Mouse (Mus musculus) lung, embryonic 15.5 days (tissue): Measurements from ENCODE around the gene Cdhr3. TPM values are rescaled to one million over a fixed set of nuclear protein-coding genes. Genes with fewer than 3 reads are reported as not detected.

Experiments
- ATAC-seq: fragments of 200-750 bp; cut with Nextera tagmentation; 2 replicates; pipeline ENCODE4 v1.8.0; 2017; ENCODE audit warnings: moderate number of reproducible peaks, borderline replicate concordance; ENCODE audit not compliant: low FRiP score, low TSS enrichment; ENCODE audit errors: extremely low read depth
- H3K27ac ChIP-seq: fragments of 300-500 bp; sonication (generic); 2 replicates; pipeline ENCODE4 v1.5.1; 2015; ENCODE audit warnings: moderate library complexity, mild to moderate bottlenecking, inconsistent platforms
- H3K27me3 ChIP-seq: fragments of 300-500 bp; sonication (generic); 2 replicates; pipeline ENCODE4 v1.6.1; 2015; ENCODE audit warnings: inconsistent platforms
- H3K36me3 ChIP-seq: fragments of 300-500 bp; sonication (generic); 2 replicates; pipeline ENCODE4 v1.6.1; 2015; ENCODE audit warnings: inconsistent platforms
- H3K4me1 ChIP-seq: fragments of 300-500 bp; sonication (generic); 2 replicates; pipeline ENCODE4 v1.6.1; 2015; ENCODE audit warnings: inconsistent platforms
- H3K4me2 ChIP-seq: fragments of 300-500 bp; sonication (generic); 2 replicates; pipeline ENCODE4 v1.6.1; 2015; ENCODE audit warnings: inconsistent platforms, mild to moderate bottlenecking, moderate library complexity
- H3K4me3 ChIP-seq: fragments of 300-500 bp; sonication (generic); 2 replicates; pipeline ENCODE4 v1.5.1; 2015; ENCODE audit warnings: mild to moderate bottlenecking, inconsistent platforms
- H3K9ac ChIP-seq: fragments of 300-500 bp; sonication (generic); 2 replicates; pipeline ENCODE4 v1.6.1; 2015; ENCODE audit warnings: inconsistent platforms
- H3K9me3 ChIP-seq: fragments of 300-500 bp; sonication (generic); 2 replicates; pipeline ENCODE4 v1.6.1; 2016; ENCODE audit warnings: inconsistent platforms
- WGBS: fragments of 180-500 bp; shearing (Covaris S2); methylation state at CpG from one replicate; pipeline ENCODE4 v1.1.7; 2015; 5-methylcytosine and 5-hydroxymethylcytosine counted together
- polyA plus RNA-seq: library from polyadenylated mRNA; unstranded; fragments of >200 nt; fragmentation: Nextera tagmentation; extraction: Ambion mirVana; gene quantifications from 2 replicates; pipeline ENCODE4 v1.2.1, GENCODE M21; 2015

The Cdhr3 gene
- polyA plus RNA-seq, 1 experiment from 2014 or later: 0.44 TPM

DNA sequence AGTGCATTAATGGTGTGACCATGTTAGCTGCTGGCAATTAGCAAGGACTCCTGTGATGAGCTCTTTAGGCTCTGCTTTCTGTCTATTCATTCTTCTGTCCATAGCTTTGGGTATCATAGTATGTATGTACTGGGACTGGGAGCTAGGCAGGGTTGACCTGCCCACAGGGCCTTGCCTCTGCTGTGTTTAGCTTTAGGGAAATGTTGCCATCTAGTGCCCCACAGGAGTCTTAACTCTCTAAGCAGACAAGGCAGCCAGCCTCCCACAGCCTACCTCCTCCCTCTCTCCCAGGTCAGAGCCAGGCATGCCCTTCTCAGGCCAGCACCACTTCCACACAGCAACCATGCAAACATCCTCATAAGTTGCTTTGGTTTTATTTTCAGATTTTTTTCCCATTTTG lies 16.9 kb upstream of the Cdhr3 start:
- Histone ChIP-seq H3K4me1 (peaks cover 22% of the 10 kb centered on the region), H3K27me3 (no peaks in the 10 kb centered on the region), H3K36me3 (no peaks in the 10 kb centered on the region), H3K27ac (no peak overlapping the region), H3K4me2 (no peak overlapping the region), H3K9me3 (no peaks in the 10 kb centered on the region), H3K9ac (no peak overlapping the region), H3K4me3 (no peak overlapping the region)
- peak; percentile 59; the same call in 1 of the 2 replicates for ATAC-seq

DNA sequence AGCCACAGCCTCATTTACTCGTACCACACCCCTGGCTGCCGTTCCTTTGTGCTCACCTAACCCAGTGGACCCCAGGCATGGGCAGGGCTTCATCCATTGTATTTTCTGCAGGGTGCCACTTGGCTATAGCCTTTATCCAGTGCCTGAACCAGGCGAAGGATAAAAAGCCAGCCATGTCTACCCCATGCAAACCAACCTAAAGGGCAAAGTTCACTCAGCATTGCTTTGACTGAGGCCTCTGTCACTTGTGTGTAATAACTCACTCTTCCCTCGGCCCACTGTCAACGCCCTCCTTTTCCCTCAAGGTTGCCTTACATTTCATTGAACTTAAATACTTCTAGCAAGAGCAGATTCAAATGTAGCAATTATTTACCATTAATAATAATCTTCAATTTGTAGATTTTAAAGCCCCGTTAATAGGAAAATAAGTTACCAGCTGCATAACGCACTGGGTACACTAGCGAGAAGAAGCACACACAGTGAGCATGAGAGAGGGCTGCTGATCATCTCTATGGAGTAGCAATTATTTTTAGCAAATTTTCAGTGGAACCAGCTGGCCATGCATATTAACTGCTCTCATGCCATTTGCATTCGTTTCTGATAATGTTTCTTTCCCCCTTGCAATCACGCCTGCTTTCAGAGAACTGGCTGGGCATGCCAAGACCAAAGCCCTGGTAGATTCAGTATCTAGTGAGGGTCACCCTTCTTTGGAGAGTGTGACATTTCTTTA lies 13.9 kb upstream of the Cdhr3 start:
- peaks cover 34% of the 10 kb centered on the region for H3K4me1 ChIP-seq
- H3K4me2 ChIP-seq: no peak overlapping the region
- H3K9ac ChIP-seq: no peak overlapping the region
- no peaks in the 10 kb centered on the region for H3K36me3 ChIP-seq
- no peak for ATAC-seq
- no peaks in the 10 kb centered on the region for H3K9me3 ChIP-seq
- 75% methylated on average over 10 of the region's 10 CpGs for WGBS
- H3K4me3 ChIP-seq: no peak overlapping the region
- no peaks in the 10 kb centered on the region for H3K27me3 ChIP-seq
- H3K27ac ChIP-seq: no peak overlapping the region

DNA sequence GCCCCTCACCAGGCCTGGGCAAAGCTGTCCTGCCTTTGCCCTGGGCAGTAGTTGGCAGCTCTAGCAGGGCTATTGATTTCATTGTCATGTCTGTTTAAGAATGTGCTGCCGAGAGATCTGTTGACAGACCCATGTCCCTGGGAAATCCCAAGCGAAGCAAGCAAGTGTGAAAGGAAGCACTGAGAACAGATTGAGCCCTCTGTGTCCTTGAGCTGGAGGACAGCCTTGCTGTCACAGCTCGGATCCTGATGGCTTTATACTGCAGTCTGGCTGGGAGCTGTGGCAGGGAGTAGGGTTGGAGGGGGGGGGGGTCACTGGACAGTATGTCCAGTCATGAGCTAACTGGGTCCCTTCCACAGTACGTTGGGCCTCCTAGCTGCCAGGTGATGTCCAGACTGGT lies 13.0 kb upstream of the Cdhr3 start:
- Histone ChIP-seq H3K9ac (no peak overlapping the region), H3K4me3 (no peak overlapping the region), H3K4me1 (peaks cover 27% of the 10 kb centered on the region), H3K27ac (no peak overlapping the region), H3K4me2 (no peak overlapping the region), H3K27me3 (no peaks in the 10 kb centered on the region), H3K9me3 (no peaks in the 10 kb centered on the region), H3K36me3 (no peaks in the 10 kb centered on the region)
- 54% methylated on average over 4 of the region's 4 CpGs for WGBS
- no peak for ATAC-seq

DNA sequence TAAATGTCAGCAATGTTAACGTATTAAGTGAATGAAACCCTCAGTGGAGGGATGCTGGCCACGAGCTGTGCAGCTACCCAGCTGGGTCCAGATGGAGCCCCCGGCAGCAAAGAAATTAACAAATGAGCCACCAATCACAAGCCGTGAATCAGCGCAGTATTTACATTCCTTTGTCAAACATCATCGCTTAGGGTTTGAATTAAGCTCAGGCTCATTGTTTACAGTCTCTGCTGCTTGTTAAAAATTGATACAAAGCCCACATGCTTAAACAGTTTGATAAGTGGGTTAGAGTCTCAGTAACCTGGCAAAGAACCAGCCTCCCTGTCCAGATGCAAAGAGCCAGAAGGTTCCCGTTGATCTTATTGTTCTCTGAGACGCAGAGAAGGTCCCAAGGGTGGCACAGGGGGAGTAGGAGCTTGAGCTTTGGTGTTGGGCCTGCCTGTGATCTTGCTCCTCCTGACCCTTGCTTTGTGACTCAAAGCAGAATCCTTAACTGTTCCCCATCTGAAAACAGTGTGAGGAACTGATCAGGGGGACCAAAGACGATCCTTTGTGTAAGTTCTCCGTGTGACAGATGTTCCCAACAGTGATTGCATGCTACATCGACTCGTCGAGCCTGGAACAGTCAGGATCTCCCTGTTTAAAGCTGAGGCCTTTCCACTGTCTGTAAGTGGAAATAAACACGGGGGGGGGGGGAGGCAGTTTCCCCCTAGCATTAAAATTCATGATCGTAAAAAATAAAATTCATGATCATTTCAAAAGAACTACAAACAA lies 9.9 kb upstream of the Cdhr3 start:
- WGBS: 22% methylated on average over 15 of the region's 15 CpGs
- Histone ChIP-seq H3K9me3 (no peaks in the 10 kb centered on the region), H3K4me3 (no peak overlapping the region), H3K9ac (no peak overlapping the region), H3K27me3 (no peaks in the 10 kb centered on the region), H3K4me2 (0 out of 2 replicates have a peak overlapping the region, but pooled peaks have one; percentile 5), H3K36me3 (no peaks in the 10 kb centered on the region), H3K4me1 (peaks cover 19% of the 10 kb centered on the region), H3K27ac (peak overlapping the region; percentile 39)
- ATAC-seq: peak; percentile 91

DNA sequence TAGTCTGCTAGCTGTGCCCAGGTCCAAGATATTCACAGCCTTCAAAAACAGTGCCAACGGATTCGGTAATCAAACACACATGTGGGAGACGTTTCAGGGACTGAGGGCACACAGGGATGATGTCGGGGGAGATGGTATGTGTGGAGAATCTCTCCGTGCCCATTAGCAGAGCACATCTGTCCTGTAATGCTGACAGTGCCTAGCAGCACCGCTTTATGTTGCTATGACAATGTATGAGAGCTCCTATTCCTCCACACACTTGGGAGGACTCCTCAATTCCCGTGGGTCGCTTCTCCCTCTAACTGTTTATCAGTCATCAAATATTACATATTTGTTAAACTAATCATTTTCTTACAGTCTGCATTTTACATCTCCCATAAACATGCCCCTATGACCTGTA lies 9.0 kb upstream of the Cdhr3 start:
- Histone ChIP-seq H3K36me3 (no peaks in the 10 kb centered on the region), H3K4me3 (no peak overlapping the region), H3K27ac (no peak overlapping the region), H3K4me2 (no peak overlapping the region), H3K9ac (no peak overlapping the region), H3K4me1 (peaks cover 19% of the 10 kb centered on the region), H3K9me3 (no peaks in the 10 kb centered on the region), H3K27me3 (no peaks in the 10 kb centered on the region)
- WGBS: 51% methylated on average over 8 of the region's 8 CpGs
- ATAC-seq: no peak

DNA sequence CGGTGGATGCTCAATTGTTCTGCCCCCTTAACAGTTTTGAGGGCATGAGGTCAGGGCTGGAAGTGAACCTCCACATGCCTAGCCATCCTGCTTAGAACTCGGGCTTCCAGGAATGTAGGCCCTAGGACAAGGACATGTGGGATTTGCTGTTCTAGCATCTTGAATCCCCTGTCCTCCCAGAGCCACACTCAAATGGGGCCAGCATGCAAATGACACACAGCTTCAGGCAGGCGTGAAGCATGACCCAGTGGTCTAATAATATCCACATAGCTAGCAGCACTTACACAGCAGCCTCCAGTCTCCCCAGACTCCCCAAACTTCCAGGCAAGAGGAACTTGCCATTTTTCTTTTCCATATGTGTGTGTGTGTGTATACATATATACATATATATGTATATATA lies 3.3 kb upstream of the Cdhr3 start:
- Histone ChIP-seq H3K27ac (no peak overlapping the region), H3K9ac (no peak overlapping the region), H3K4me1 (no peaks in the 10 kb centered on the region), H3K9me3 (no peaks in the 10 kb centered on the region), H3K27me3 (no peaks in the 10 kb centered on the region), H3K36me3 (no peaks in the 10 kb centered on the region), H3K4me2 (no peak overlapping the region), H3K4me3 (no peak overlapping the region)
- 52% methylated on average over 3 of the region's 3 CpGs for WGBS
- no peak for ATAC-seq

DNA sequence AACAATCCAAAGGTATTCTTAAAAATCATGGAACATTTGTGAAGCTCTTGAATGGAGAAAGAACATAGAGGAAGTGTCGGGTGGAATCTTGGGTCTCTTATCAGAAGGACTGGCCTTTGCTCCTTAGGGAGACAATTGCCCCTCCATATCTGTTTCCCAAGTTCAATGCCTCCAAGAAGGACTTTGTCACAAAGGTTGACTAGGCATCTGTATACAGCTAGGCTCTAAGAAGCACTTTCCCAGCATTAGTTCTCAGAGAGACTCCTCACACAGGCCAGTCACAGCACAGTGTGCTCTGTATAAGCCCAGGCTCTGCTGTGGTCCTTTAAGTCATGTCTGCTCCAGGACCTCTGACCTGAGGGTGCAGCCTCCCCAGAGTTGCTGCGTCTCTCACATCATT lies 479 bp downstream of the Cdhr3 start:
- Histone ChIP-seq H3K9ac (no peak overlapping the region), H3K36me3 (no peaks in the 10 kb centered on the region), H3K4me2 (no peak overlapping the region), H3K27ac (no peak overlapping the region), H3K4me3 (no peak overlapping the region), H3K9me3 (no peaks in the 10 kb centered on the region), H3K4me1 (0 out of 2 replicates have a peak, but pooled peaks cover 4% of the 10 kb centered on the region), H3K27me3 (no peaks in the 10 kb centered on the region)
- WGBS: 57% methylated on average over 2 of the region's 2 CpGs
- ATAC-seq: no peak

DNA sequence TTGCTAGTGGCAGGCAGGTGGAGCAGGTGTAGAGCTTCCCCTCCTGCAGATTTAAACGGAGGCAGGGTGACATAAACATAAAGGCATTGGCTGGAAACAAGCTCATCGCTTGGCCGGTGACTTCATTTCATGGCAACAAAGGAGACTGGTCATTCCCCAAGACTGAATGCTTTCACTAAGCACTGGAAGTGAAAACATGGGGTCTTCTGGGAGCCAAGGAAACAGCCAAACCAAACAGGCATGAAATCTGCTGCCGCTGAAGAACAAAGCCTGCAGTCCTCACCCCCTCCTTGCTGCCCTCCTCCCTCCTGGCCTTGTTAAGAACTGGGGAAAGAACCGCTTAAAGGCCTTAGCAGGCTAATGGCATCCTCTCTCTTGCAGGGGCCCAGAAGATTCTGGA lies 6.5 kb downstream of the Cdhr3 start:
- WGBS: 64% methylated on average over 5 of the region's 5 CpGs
- H3K27ac ChIP-seq: no peak overlapping the region
- no peak overlapping the region for H3K4me3 ChIP-seq
- no peak overlapping the region for H3K4me2 ChIP-seq
- no peak overlapping the region for H3K9ac ChIP-seq
- no peaks in the 10 kb centered on the region for H3K36me3 ChIP-seq
- no peak for ATAC-seq
- no peaks in the 10 kb centered on the region for H3K9me3 ChIP-seq
- H3K4me1 ChIP-seq: peaks cover 14% of the 10 kb centered on the region
- H3K27me3 ChIP-seq: no peaks in the 10 kb centered on the region

DNA sequence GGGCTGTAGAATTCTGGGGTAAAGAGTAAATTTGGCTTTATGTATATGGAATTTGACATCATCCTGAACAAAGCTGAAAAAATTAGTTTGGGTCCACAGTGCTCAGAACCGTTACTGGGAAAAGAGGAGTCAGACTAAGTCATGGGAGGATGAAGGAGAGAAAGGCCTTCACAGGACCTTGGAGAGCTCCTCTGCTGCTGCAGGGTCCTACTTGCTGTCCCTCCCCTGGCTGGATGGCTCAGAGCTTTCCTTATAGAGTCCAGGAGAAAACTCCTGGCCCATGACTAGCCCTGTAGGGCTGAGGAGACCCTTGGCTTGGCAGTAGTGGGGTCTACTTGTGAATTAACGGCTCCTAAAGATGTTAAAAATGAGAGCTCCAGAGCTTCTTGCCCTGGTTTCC lies 8.0 kb downstream of the Cdhr3 start:
- Histone ChIP-seq H3K4me1 (peaks cover 14% of the 10 kb centered on the region), H3K4me3 (no peak overlapping the region), H3K36me3 (no peaks in the 10 kb centered on the region), H3K27ac (no peak overlapping the region), H3K27me3 (no peaks in the 10 kb centered on the region), H3K4me2 (no peak overlapping the region), H3K9ac (no peak overlapping the region), H3K9me3 (no peaks in the 10 kb centered on the region)
- 26% methylated on average over 2 of the region's 2 CpGs for WGBS
- ATAC-seq: no peak

DNA sequence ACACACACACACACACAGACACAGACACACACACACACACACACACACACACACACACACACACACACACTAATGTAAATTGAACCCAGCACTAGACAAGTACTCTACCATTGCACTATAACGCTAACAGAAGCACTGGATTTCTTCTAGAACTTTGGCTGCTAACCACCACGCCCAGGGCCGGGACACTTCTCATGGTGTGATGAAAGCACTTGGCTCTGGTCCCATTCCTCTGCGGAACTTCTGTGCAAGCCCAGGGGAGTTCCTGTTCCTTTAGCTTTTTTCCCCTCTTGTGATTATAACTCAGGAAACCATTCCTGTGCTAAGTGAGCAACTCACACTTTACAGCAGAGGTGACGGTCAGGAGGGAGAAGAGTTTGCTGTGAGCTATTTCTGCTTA lies 9.3 kb downstream of the Cdhr3 start:
- Histone ChIP-seq H3K4me1 (peaks cover 16% of the 10 kb centered on the region), H3K9me3 (no peaks in the 10 kb centered on the region), H3K4me3 (no peak overlapping the region), H3K9ac (no peak overlapping the region), H3K4me2 (no peak overlapping the region), H3K36me3 (no peaks in the 10 kb centered on the region), H3K27me3 (no peaks in the 10 kb centered on the region), H3K27ac (peak overlapping the region; percentile 9; the same call in 1 of the 2 replicates)
- ATAC-seq: peak; percentile 55; the same call in 1 of the 2 replicates
- 8% methylated on average over 5 of the region's 5 CpGs for WGBS

DNA sequence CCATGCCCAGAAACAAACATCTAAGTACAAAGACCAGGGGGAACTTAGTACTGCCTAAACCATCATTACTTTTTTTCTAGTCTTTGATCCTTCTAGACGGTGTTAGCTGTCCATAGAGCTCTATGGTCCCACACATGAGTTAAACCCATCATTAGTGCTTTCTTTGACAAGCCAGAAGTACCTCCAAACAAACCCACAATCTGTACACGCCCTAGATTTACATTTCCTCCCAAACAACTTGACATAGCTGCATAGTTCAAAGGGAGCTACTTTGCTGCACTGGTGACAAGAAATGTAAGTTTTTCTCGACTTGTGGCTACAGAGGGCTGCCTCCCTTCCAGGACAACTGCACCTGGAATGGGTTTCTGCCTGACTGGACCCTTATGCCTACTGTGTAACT lies 16.4 kb downstream of the Cdhr3 start:
- Histone ChIP-seq H3K4me3 (no peak overlapping the region), H3K36me3 (no peaks in the 10 kb centered on the region), H3K4me2 (no peak overlapping the region), H3K4me1 (peaks cover 7% of the 10 kb centered on the region; the same call in 1 of the 2 replicates), H3K9ac (no peak overlapping the region), H3K27me3 (no peaks in the 10 kb centered on the region), H3K27ac (no peak overlapping the region), H3K9me3 (no peaks in the 10 kb centered on the region)
- 23% methylated on average over 3 of the region's 3 CpGs for WGBS
- no peak for ATAC-seq

DNA sequence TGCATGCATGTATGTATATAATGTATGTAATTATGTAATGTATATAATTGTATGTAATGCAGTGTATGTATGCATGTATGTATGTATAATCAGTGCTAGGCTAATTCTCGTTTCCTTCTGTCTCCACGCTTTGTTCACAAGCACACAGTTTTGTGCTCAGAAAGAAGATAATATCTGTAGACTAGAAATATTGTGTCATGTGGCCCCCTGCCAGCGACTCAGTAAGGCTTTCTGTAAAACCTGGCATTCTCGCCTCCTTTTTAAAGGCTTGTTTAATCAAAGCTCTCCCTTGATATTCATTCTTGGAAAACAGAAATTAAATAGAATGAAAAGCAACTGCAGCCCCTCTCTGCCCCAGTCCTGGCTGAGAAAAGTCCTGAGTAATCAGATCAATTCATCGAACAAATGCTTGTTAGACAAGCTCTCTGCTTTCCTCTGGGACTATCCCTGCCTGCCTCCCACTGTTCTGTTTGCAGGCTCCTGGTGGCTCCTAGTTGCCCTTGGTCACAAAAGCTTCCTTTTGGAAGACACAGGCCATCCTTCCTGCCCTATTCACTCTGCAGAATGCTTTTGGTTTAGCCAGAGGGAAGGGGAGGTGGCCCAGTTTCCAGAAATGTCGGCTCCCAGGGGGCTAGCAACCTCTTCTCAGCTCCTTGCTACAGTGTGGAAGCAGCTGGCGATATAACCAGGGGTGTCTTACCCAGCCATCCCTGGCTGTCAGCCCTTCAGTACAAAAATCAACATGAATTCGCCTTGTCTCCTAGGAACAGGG lies 20.6 kb downstream of the Cdhr3 start:
- no peaks in the 10 kb centered on the region for H3K36me3 ChIP-seq
- no peak overlapping the region for H3K9ac ChIP-seq
- H3K4me1 ChIP-seq: peaks cover 5% of the 10 kb centered on the region; the same call in 1 of the 2 replicates
- no peak overlapping the region for H3K4me3 ChIP-seq
- H3K27ac ChIP-seq: no peak overlapping the region
- 48% methylated on average over 8 of the region's 8 CpGs for WGBS
- no peak for ATAC-seq
- no peaks in the 10 kb centered on the region for H3K9me3 ChIP-seq
- H3K4me2 ChIP-seq: no peak overlapping the region
- H3K27me3 ChIP-seq: no peaks in the 10 kb centered on the region
